Mouse (Mus musculus): Measurements from ENCODE around the gene Slc2a1.

DNA sequence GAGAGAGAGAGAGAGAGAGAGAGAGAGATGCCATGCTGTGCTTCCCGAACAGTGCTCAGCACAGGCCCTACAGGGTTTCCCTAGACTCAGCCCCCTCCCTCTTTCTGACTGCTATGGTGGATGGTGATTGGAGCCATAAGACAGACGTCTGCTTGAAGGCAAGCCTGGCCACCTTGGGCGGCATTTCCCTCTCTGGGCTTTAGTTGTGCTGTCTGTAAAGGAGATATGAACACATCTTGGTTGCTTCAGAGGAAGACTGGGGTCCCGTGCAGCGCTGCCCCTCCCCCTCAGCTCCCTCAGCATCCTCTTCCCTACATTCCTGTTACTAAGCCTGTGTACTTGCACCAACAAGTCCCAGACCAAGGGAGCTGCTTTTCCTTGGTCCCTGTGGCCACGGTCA lies 33.9 kb upstream of the Slc2a1 start:
- TF ChIP-seq EP300 (IDR thresholded peaks at IDR 0.05; ENCODE audit: low read length): no peak
- no peak for TF ChIP-seq ZC3H11A (IDR thresholded peaks at IDR 0.05; ENCODE audit: low read depth, low read length)

Data from CH12.LX (cell line).